Mouse (Mus musculus): Measurements from ENCODE around the gene Mylpf. TPM values are rescaled to one million over a fixed set of nuclear protein-coding genes. Genes with fewer than 3 reads are reported as not detected.
"Not testable (repeated sequence)": the region's sequence is repeated elsewhere in the genome, so short reads cannot be mapped to it uniquely, and the experiment has no call there.

Mylpf gene
- polyA plus RNA-seq, 2 experiments from 2014 or later: 26.7 to 30.7 TPM

GRCm38 (mm10) chr7:127228615-127229303 is 20.1 kb downstream of the Mylpf start:
- peak; percentile 43 for ATAC-seq

DNA sequence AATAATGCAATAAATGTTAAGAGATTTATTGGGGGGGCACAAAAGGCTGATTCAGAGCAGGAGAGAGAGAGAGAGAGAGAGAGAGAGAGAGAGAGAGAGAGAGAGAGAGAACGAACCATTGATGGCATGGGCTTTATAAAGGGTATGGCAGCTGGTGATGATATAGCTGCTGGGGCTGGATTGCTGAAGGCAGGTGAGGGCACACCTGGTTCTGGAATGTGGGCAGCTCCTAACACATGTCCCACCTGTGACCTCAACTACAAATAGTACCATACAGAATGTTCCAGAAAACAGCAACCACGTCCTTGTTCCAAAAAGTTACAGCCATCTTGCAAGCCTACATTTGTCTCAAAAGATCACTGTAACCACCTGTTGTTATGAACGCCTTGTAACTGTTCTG is 22.7 kb downstream of the Mylpf start:
- no peak for ATAC-seq

- ATAC-seq: peak; percentile 22
Observed at GRCm38 (mm10) chr7:127231826-127232621, 23.3 kb downstream of the Mylpf start.

GRCm38 (mm10) chr7:127232622-127233367 is 24.1 kb downstream of the Mylpf start, which contains the start of the genes Zfp553 and Sept1:
Zfp553 (plus strand) TSS chr7:127233061.
Sept1 (minus strand) TSS chr7:127233130.
- peak; percentile 79 for ATAC-seq

- ATAC-seq: no peak
Observed at GRCm38 (mm10) chr7:127233368-127233749, 24.7 kb downstream of the Mylpf start.

DNA sequence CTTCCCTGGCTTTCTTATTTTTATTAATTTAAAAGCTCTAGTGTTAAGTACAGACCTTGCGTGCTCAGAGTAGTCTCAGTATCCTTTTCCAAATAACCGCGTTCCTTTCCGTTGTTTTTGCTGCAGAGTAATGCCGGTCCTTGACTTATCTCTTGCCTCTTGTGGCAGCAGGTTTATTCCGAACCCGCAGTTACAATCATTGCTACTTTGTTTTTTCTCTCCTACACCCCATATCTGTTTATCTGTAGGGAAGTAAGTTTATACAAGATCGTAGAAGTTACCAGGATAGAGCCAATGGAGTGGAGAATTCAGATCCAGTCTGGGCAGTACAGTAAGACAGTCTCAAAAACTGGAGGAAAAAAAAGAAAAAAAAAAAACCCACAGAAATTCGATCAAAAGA is 25.1 kb downstream of the Mylpf start:
- no peak for ATAC-seq

- no peak for ATAC-seq
Observed at GRCm38 (mm10) chr7:127234777-127235176, 26.1 kb downstream of the Mylpf start.

DNA sequence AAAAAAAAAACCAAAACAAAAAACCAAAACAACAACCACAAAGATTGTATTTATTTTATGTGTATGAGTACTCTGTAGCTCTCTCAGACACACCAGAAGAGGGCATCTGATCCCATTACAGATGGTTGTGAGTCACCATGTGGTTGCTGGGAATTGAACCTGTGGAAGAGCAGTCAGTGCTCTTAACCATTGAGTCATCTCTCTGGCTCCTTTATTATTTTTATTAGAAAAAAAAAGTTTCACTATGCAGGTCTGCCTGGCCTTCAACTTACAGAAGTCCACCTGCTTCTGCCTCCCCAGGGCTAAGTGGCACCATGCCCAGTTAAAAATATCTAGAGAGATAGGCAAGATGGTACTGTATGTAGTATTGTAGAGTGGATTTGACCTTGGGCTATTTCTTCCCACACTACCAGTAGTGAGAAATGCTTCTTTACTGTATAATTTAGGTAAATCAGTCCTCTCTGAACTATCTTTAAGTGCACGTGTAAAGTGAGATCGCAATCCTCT is 34.7 kb downstream of the Mylpf start:
- ATAC-seq: no peak

GRCm38 (mm10) chr7:127243870-127244657 is 35.4 kb downstream of the Mylpf start, which contains the start of gene Zfp771:
Zfp771 (plus strand) TSS chr7:127244274.
- ATAC-seq: peak; percentile 79

GRCm38 (mm10) chr7:127244658-127245510 is 36.2 kb downstream of the Mylpf start:
- no peak for ATAC-seq

- ATAC-seq: not testable (repeated sequence)
Observed at GRCm38 (mm10) chr7:127250511-127250910, 41.8 kb downstream of the Mylpf start.

DNA sequence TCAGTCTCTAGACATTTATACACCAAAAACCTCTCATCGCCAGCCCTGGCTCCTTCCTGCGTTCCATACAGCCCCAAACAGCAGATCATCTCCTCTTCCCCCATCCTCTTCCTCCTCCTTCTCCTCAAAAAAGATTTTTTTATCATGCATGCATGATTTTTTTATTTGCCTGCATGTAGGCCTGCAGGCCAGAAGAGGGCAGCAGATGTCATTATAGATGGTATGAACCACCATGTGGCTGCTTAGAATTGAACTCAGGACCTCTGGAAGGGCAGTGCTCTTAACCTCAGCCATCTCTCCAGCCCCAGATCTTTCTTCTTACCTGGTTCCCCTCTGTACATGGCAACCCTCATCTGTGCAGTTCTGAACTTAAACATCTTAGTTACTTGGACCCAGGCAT is 43.7 kb downstream of the Mylpf start:
- ATAC-seq: no peak

DNA sequence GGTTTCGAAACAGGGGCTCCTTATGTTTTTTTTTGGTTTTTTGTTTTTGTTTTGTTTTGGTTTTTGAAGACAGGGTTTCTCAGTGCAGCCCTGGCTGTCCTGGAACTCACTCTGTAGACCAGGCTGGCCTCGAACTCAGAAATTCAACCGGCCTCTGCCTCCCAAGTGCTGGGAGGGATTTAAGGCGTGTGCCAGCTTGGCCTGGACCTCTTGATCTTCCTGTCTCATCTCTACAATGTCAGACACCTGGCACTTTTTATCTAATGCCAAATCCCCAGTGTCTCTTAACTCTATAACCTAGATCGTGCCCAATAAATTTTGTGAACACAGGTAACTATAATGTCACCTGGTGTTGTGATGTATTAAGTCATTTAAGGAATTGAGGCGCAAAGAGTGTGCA is 44.7 kb downstream of the Mylpf start:
- ATAC-seq: no peak

GRCm38 (mm10) chr7:127253821-127254769 is 45.4 kb downstream of the Mylpf start:
- ATAC-seq: peak; percentile 87

DNA sequence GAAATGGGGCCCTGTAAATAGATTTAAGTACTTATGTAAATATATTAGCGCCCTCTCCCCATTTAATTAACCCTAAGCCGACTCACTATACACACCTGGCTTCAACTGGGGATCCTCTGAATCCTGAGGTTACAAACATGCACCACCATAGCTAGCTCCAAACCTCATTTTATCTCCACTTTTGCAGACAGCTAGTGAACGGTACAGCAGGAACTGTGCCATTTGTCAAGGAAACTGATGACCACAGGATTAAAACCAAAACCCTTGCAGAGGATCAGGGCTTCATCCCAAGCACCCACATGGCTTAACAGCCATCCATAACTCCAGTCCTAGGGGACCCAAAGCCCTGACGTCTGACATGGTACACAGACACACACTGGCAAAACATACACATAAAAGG is 46.3 kb downstream of the Mylpf start:
- ATAC-seq: no peak

DNA sequence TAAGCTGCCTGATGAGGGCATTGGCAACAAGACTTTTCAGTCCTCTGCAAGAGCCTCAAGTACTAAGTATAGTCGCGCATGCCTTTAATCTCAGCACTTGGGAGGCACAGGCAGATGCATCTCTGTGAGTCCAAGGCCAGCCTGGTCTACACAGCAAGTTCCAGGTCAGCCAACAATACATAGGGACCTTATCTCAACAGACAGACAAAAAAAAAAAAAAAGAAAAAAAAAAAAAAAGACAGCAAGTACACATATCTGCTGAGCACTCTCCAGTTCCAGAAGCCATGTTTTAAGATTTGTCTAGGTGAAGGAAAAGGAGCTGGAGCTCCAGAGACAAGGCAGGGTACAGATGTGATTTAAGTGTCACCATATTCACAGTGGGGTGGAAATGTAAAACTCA is 47.3 kb downstream of the Mylpf start:
- ATAC-seq: no peak

- no peak for ATAC-seq
Observed at GRCm38 (mm10) chr7:127256518-127256917, 47.8 kb downstream of the Mylpf start.

GRCm38 (mm10) chr7:127259186-127259905 is 50.7 kb downstream of the Mylpf start:
- ATAC-seq: no peak

All from activated CD4-positive, CD25-positive, alpha-beta regulatory T cell, adult 4 months (primary cell).